Mouse (Mus musculus) thymus, adult 2 months (tissue): ENCODE measurements around the gene Traf3.

Experiments used
- CTCF ChIP-seq: fragments of 200-500 bp; IDR thresholded peaks from 2 replicates; pipeline ENCODE4 v1.5.1; 2012; ENCODE audit warnings: mild to moderate bottlenecking, control low read depth, low read length, moderate library complexity, borderline replicate concordance; ENCODE audit not compliant: control insufficient read depth, poor library complexity, insufficient read depth; ENCODE audit errors: extremely low read depth
- POLR2A ChIP-seq: fragments of 200-500 bp; IDR thresholded peaks from 2 replicates; pipeline ENCODE4 v1.6.1; 2012; ENCODE audit warnings: mild to moderate bottlenecking, low read length, control low read depth, moderate library complexity; ENCODE audit not compliant: control insufficient read depth, poor library complexity, insufficient read depth; ENCODE audit errors: extremely low read depth

DNA sequence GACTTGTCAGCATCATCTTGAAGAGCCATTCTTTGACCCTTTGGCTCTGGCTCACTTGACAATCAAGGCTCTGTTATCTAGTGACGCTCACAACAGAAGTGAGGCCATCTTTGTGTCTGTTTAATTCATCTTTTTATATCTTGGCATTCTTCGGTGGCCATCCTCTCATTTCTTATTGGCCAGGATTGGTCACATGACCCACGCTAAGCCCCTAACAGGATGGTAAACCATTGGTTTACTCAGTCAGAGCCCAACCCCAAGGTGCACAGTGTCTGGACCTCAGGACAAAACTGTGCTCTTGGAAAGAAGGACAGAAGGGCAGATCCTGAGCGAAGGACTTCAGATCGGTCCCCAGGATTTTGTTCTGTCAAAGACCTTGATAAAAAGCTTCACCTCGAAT lies 13.6 kb upstream of the Traf3 start:
- TF ChIP-seq POLR2A (no peak), CTCF (no peak)
